Mouse (Mus musculus) erythroblast, embryonic 14.5 days (primary cell): ENCODE measurements around the gene Sgms1.

Experiments
- GATA1 ChIP-seq: IDR thresholded peaks from 2 replicates; pipeline ENCODE4 v1.6.1; 2012; ENCODE audit warnings: low read length, inconsistent platforms, mixed read lengths
- TAL1 ChIP-seq: IDR thresholded peaks from 3 replicates; pipeline ENCODE4 v1.6.1; 2012; ENCODE audit warnings: low read length, inconsistent platforms, mixed read lengths

- TF ChIP-seq TAL1: no peak
- TF ChIP-seq GATA1: no peak
Observed at GRCm38 (mm10) chr19:32342436-32342835, 47.1 kb downstream of the Sgms1 start.
